Mouse (Mus musculus): ENCODE measurements at regions not wholly inside any gene's neighbourhood (a gene's known extent, or its start where the extent isn't known, plus 50 kb on each side); places are given as distances from the start of the nearest gene placed in this dataset.

DNA sequence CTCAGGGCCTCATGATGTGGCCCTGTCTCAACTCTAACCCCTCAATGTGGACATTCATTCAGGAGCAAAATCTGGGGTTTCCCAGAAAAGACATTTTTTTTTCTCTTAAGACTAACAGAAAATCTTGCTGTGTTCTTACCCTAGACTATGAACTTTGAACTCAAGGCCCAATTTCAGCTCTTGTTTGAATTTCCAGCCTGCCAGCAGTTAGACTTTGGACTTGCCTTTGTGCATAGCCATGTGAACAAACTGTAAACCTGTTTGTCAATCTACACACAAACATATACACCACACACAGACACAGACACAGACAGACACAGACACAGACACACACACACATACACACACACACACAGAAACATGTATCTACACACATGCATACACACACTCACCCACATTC, 227.3 kb downstream of the Foxo1 start:
- TF ChIP-seq CTCF (IDR thresholded peaks at IDR 0.05; ENCODE audit: insufficient read depth, low read depth, low read length) (no peak), POLR2A (IDR thresholded peaks at IDR 0.05; ENCODE audit: insufficient read depth, low read depth, low read length) (no peak)

Data from olfactory bulb, adult 2 months (tissue).